Mouse (Mus musculus) mouse trophoblast stem cell (cell line): ENCODE results near the gene Apol7a.

Source experiments
- in situ Hi-C, 2 experiments: fragments of 300-500 bp; cut with MseI, MboI; formaldehyde crosslinking; loops; 2 replicates in 1 of 2; 3 replicates in 1 of 2; pipeline ENCODE4 v1.15.1; 2025

Gene Apol7a

GRCm38 (mm10) chr15:77348146-77348545, 50.8 kb downstream of the Apol7a start:
- in situ Hi-C loops, result no loop called here

- in situ Hi-C loops, result no loop called here
Measured at GRCm38 (mm10) chr15:77344127-77345125, 54.5 kb downstream of the Apol7a start.

GRCm38 (mm10) chr15:77343527-77344091, 55.3 kb downstream of the Apol7a start:
- in situ Hi-C loops, result no loop called here

DNA sequence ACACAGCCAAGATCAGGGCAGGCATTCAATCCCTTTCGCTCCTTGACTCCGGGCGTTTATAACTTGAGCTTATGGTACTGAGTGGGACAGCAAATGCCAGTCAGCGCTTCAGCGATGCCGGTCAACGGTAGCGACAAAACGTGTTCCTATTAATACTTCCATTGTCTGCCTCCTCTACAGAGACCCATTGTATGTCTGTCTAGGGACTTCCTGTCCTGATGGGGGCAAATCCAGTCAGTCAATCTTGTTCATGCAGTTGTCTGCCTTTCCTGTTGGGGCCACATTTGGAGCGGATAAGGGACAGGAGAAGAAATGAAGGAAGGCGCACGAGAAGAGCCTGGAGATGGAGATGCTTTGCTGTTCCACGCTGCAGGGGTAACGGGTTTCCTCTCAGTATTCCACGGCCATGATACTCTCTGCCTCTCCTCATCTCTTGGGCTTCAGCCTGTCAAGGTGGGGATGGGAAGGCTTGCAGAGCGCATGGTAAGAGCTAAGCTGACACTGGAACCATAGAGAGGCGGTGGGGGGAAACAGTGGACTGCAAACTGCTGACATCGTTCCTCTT, 55.9 kb downstream of the Apol7a start:
- in situ Hi-C loops, result no loop called here

DNA sequence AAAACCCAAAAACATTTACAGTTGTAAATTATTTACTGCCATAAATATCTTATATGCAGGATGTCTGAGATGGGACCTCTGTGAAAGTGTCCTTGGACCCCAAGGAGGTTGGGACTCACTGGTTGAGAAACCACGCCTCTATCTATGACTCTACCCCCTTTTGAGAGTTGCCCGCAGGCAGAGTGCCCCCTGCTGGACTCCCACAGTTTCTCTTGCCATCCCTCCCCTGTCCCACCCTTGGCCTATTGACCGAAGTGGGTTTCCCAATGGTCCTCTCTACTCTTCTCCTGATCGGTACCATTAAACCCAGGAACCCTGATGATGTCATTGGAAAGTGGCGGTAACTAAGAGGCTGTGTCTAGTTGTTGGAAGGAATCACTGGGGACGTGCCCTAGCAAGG, 56.9 kb downstream of the Apol7a start:
- in situ Hi-C loops, result no loop called here

GRCm38 (mm10) chr15:77340581-77340980, 58.3 kb downstream of the Apol7a start:
- in situ Hi-C loops, result no loop called here

DNA sequence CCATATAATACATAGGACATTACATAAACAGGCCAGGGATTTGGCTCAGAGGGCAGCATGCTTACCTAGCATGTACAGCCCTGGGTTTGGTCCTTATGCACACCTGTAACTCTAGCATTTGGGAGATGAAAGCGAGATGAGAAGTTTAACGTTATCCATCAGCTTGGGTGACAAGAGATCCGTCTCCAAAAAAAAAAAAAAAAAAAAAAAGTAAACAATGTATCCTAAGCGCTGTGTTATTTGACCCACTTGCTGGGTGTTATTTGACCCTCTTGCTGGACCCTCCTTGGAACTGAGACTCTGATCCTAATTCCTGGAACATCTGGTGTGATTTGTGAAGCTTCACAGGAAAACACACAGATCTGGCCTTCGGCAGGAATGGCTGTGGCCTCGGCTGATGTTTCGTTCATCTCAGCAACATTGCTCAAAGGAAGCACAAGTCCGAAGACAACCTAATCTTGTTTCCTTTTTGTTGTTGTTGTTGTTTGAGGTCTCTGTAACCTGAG, 59.9 kb downstream of the Apol7a start:
- in situ Hi-C loops, result no loop called here

GRCm38 (mm10) chr15:77338451-77338850, 60.5 kb downstream of the Apol7a start:
- in situ Hi-C loops, result no loop called here
